Mouse (Mus musculus) R1 (cell line): ENCODE measurements around the gene Gm15294.

Source experiments
- DNase-seq: peaks from one replicate; pipeline ENCODE4 v3.0.0-alpha.2; 2018; ENCODE audit warnings: low read depth, low spot score

Gene Gm15294

DNA sequence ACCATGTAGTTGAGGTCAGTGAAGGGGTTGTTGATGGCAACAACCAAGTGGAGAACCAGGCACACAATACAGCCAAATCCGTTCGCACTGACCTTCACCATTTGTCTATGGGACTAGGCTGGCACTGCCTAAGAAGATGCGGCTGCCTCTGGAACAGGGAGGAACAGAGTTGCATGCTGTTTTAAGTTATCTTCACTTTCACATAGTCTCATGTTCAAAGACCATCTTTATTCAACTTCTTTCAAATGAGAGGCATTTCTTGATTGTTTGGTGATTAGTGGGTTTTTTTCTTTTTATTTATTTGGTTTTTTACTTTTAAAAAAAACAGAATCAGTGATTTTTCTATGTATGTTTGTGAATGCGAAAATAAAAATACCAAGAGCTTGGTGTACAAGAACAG is at the start of gene Gm15294:
Gm15294 (minus strand) TSS at position 101 of the 400 bp plus-strand sequence.
- no peak for DNase-seq

- no peak for DNase-seq
Observed at GRCm38 (mm10) chrX:141884336-141885048, 9.5 kb upstream of the Gm15294 start.

GRCm38 (mm10) chrX:141874024-141874423 is 1.0 kb downstream of the Gm15294 start:
- no peak for DNase-seq

DNA sequence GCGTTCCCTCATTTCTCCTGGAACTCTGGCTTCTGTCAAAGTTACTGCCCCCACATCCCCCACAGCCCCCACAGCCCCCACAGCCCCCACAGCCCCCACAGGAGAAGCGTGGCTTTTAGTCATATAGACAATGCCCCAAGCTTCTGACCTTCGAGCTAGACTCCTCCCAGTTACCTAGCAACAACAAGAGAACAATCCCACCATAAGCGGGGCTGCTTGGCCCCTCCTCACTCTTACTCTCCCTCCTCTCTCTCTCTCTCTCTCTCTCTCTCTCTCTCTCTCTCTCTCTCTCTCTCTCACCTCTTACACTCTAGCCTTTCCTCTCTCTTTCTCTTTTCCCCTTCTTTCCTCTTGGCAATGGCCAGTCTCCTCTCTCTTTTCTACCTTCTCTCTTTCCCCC is 1.4 kb downstream of the Gm15294 start:
- no peak for DNase-seq

- DNase-seq, result no peak
Observed at GRCm38 (mm10) chrX:141855684-141856396, 19.2 kb downstream of the Gm15294 start.
